Mouse (Mus musculus) brain, adult 10 weeks (tissue): ENCODE data around the gene Frrs1. TPM values are rescaled to one million over a fixed set of nuclear protein-coding genes. Genes with fewer than 3 reads are reported as not detected.

ENCODE experiments used
- polyA plus RNA-seq: library from polyadenylated mRNA; stranded (reverse); fragments of 350-450 nt; fragmentation: Illumina TruSeq; extraction: RNeasy Lipid Tissue Mini Kit (QIAGEN cat#74804); gene quantifications from one replicate; pipeline ENCODE4 v1.2.3, GENCODE M21; 2015; ENCODE audit warnings: low read depth, low replicate concordance

Gene Frrs1
- polyA plus RNA-seq, result 0.68 TPM

GRCm38 (mm10) chr3:116858941-116859685 is at the start of gene Frrs1:
Frrs1 (plus strand) TSS chr3:116859464.

Other genes with a start within 250 kb of the Frrs1 start
- gene Trmt13, start 244.9 kb upstream of the Frrs1 start, polyA plus RNA-seq, result 12.8 TPM
- 56.9 TPM for gene Mfsd14a, start 196.8 kb upstream of the Frrs1 start, polyA plus RNA-seq
- gene Gm43191, start 178.2 kb upstream of the Frrs1 start, polyA plus RNA-seq, result not detected
- 17.2 TPM for gene Slc35a3, start 146.6 kb upstream of the Frrs1 start, polyA plus RNA-seq
- gene Agl, start 51.3 kb upstream of the Frrs1 start, polyA plus RNA-seq, result 16.1 TPM
- not detected for gene 4930455H04Rik, start 108.8 kb downstream of the Frrs1 start, polyA plus RNA-seq
- gene Palmd, start 109.5 kb downstream of the Frrs1 start, polyA plus RNA-seq, result 16.3 TPM